Mouse (Mus musculus): ENCODE data around the gene Ccdc92.
A peak's percentile ranks its signal among the peaks of the same experiment; 100 is the strongest.

Ccdc92 gene

DNA sequence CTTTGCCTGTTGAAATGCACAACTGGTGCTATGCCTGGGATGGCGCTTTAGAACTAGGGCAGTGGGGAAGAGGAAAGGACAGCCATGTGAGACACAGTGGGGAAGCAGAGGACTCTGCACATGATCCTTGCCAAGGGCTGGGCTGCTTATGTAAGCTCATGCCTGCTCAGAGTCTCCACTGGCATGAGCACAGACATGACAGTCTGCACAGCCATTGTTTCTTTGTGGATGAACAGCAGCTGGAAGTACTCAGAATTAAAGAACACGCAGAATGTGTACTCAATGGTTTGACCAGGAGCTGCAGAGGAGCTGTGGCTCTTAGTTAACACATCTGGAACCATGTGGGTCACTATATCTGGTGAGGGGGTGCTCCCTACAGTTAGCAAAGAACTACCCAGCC, 9.1 kb downstream of the Ccdc92 start:
- DNase-seq: no peak

DNA sequence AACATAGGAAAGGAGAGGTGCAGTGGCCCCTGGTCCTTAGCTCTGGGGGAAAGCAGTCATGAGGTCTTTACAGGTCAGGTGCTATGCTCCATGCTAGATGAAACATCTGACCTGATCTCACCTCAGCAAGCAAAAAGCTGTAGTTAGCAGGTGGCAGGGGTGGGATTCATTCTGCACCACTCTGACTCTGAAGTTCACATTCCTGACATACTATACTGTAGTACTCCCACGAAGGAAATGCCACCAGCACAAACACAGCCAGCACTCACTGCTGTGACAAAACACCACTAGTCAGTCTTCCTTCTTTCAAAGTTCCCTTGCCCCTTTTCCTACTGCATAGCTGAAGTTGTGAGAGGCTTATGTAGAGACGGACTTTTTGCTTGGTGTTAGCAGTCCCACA, 9.9 kb downstream of the Ccdc92 start:
- no peak for DNase-seq

DNA sequence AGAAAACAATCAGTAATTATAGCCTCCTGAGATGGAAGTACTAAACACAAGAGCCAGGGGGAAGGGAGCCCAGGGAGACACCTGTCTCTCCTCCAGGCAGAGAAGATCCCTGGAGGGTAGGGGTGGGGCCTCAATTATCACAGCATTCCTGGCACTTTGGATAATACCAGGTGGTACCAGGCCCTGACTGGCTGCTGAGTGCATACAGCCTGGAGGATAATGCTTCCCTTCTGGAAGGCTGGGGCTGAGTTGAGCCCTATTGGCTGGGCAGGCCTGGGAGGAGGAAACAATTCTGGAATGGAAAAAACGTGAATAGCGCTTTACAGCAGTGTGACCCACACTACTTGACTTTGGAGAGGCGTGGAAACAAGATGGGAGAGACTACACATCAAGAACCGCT, 10.7 kb downstream of the Ccdc92 start:
- DNase-seq: no peak

DNA sequence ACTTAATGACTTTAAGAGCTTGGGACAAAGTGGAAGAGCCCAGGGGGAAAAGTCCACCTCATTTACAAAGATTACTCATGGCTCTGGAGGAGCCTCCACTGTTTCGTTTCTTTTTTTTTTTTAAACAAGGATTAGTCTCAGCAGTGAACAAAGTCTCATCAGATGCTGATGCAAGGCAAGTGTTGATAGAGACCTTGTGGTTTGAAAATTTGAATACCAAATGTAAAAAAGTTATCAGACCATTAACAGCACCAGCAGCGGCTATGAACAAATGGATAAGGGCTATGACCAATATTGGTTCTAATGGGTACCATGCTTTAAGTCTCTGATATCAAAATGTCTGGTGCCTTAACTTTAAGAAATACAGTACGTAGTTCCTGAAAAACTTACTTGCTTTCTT, 13.2 kb downstream of the Ccdc92 start:
- DNase-seq: no peak

DNA sequence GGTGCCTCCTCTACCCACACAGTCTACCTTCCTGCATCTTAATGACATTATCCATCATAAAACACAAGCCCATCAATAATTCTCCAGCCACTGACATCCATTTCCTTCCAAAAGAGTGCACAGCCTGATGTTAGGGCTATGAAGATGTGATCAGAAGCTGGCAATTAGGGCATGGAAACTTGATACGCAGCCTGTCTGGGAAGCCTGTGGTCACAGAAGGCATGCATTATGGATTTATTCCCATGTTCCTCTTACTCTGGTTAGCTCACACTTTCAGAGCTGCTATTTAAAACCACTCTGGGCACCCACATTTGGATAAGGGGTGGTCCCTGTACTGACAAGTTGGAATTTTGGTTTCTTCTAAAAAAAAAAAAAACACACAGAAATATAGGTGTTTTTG, 15.2 kb downstream of the Ccdc92 start:
- DNase-seq: peak; percentile 19

DNA sequence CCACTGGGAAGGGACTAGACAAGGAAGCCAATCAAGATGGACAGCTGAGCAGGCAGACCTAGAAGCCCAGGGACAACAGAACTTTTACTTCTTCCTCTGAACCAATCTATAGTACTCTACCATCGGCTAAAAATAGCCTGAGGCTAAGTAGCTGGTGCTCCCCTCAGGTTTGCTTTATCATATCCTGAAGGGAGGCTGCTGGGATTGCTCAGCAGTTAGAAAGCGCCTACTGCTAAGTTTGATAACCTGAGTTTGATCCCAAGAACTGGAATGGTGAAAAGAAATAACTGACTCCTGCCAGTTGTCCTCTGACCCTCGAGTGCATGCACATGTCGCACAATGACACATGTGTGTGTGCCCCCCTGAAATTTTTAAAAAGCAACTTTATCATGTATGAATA, 17.3 kb downstream of the Ccdc92 start:
- DNase-seq: no peak

DNA sequence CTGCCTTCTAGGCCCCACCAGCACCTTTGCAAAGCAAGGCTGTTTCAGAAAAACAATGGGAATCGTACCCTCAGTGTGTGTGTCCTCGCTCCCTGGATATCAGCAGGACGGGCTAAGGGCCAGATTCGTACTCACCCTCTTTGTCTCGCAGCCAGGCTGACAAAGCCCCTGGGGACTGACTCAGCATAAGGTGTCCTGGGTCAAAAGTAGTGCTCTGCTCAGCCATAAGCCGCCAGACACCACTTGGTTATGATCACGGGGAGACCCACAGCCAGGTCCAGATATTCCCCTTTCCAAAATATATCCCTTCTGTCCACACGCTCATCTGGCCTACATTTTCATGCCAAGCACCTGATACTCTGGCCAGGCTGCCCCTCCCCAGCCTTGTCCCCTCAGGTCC, 18.8 kb downstream of the Ccdc92 start:
- no peak for DNase-seq

DNA sequence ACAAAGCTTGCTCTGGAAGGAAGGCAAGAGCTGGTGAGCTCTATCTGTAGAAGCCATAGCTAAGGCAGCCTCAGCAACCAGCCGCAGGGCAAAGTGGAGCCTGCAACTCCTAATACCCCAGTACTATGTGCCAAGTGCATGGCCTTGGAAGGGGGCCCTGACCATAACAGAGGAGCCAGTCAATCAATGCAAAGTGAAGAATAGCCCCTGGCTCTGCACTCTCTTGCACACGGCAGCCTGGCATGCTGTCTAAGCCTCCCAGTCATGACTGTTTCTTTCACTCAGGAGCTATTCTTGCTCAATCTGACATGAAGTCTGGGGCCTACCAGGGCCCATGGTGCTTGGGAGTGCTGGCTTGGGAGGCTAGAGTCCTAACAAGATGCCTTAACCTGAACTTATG, 21.6 kb downstream of the Ccdc92 start:
- DNase-seq: no peak

DNA sequence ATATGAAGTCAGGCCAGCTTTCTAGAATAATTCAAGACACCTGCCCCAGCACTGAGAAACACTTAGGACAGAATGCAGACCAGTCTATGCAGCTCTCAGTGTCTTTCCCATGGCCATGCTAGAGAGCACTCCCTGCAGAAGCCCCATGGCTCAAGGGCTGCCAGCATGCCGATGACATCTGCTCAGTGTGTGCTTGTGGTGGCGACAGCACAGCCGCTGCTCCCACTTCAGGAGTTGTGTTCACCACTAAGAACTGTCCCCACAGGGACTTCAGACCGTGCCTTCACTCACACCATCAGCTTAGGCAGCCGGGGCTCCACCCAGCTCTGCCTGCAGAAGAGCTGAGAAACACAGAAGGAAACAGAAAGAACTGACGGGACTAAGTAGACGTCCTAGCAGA, 22.0 kb downstream of the Ccdc92 start:
- no peak for DNase-seq

DNA sequence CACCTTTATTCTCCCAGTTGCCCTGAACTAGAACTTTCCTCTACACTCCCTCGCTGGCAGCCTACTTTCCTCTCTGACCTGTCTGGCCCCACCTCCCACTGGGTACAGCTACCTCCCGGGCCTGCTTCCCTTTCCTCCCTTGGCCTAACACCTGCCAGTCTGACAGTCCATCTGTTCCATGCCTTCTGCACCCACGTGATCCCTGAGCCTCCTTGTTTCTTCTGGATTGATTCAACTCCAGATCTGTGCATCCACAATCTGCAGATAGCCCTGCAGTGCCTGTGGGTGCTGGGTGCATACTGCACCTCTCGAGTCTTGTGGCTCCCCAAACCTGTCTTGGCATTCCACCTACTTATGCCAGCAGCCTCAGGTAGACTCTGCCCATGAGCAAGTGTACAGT, 25.6 kb downstream of the Ccdc92 start:
- no peak for DNase-seq

DNA sequence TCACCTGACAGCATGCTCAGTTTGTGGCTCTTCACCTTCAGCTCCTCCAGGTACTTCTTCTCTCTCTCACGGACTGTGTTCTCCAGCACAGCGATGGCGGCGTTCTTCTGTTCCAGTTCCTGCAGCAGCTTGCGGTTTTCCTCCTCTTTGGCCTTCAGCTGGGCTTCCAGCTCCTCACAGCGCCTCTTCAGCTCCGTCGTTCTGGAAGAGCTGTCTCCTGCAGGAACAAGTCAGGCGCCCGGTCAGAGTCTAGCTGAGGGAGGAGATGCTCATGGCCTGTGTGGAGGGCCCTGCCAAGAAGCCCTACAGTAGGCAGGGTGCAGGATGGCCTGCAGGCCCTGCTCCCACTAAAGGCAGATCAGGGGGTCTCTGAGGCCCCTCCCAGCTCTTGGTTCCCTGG, 26.1 kb downstream of the Ccdc92 start:
- no peak for DNase-seq

DNA sequence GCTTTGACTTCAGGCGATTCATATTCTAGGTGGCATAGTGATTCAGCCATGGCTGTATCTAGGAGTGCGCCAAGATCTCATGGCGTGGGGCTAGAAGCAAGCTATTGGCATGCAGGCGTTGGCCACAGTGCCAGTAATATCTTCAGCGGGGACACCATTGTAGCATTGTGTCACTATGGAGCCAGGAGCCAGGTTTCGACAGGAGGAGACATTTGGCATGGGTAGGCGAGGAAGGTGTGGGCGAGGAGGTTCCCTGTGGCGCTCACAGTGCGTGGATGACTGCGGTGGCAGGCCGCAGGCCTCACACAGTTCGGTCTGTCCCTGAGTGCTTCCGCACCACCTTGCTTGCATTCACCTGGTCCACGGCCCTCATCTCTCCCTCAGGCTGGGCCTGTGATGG, 27.0 kb downstream of the Ccdc92 start:
- DNase-seq: no peak

DNA sequence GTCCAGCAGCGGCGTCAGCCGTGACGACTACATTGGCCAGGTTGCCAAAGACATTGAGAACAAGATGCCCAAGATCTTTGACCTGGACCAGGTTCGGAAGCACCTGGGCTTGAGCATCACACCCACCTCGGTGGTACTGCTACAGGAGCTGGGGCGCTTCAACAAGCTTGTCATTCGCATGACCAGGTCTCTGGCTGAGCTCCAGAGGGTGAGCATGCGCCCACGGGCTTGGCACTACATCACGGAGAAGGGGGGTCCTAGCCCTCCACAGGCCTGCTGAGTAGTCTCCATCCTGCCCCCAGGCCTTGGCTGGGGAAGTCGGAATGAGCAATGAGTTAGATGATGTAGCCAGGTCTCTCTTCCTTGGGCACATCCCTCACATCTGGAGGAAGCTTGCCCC, 31.9 kb downstream of the Ccdc92 start:
- no peak for DNase-seq

DNA sequence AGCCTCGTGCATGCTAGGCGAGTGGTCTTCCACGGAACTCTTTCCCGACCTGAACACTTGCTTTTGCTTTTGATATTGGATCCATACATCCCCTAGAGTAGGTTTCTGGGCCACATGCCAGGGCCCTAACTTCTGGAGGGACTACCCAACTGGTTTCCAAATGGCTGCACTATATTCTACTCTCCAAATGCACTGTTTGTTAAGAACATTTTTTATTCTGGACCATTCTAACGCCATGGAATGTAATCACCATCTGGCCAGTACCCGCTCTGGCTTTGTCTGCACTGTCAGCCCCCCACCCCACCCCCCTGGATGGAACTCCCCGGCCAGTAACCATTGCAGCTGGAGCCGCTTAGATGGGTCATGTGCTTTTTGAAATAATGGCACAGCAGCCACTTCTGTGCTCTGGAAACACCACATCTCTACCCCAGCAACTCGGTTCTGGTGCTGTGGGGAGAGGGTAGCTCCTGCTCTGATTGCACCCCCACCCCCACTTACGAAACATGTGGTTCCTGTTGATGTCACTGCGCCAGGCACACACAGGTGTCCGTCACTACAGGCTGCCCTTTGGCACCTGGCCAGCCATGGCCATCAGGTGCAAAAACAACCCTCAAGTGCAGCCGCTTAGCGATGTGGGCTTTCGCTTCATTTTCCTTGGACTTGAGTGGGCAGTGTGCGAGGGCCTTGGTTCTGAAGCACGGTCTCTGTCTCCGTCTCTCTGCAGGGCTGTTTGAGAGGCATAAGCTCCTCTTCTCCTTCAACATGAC, 39.9 kb downstream of the Ccdc92 start:
- no peak for DNase-seq

DNA sequence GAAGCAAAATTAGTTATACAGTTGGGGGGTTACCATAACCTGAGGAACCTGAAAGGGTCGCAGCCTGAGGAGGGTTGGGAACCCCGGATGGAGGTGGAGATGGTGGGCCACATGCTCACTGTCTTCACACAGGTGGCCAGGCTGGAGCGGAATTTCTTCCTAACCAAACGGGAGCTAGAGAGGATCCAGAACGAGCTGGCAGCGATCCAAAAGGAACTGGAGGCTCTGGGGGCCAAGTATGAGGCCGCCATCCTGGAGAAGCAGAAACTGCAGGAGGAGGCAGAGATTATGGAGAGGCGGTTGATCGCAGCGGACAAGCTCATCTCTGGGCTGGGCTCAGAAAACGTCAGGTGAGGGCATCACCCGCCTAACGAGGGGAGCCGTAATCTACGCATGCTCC, 45.2 kb downstream of the Ccdc92 start:
- DNase-seq: no peak

DNA sequence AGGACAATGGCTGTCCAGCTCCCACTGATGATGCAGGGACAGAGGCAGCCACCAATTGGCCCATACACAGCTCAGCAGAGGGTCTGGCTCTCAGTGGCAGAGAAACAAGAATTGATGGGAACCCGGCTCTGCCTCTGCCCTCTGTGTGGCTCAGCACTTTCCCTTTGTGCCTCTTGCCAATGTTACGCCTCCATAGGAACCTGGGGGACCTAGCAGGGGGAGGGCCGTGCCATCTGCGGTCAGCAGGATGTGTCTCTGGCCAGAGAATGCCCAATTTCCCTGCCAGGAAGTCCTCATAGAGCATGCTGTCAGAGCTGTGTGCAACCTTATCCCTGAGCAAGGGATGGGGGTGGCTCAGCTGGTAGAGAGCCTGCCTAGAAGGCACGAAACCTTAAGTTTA, 47.4 kb downstream of the Ccdc92 start:
- no peak for DNase-seq

DNA sequence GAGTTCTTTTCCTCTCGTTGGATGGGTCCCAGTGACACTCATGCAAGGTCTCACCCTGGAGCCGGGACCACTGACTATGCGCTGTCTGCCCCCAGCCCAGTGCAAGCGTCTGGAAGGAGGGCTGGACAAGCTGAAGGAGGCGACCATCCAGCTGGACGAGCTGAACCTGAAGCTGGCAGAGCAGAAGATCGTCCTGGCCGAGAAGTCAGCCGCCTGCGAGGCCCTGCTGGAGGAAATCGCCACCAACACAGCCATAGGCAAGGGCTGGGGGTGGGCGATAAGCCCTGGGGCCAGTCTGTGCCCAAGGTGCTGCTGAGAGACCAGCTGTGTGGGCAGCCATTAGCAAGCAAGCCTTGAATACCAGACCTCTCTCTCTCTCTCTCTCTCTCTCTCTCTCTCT, 49.8 kb downstream of the Ccdc92 start:
- DNase-seq: no peak

DNA sequence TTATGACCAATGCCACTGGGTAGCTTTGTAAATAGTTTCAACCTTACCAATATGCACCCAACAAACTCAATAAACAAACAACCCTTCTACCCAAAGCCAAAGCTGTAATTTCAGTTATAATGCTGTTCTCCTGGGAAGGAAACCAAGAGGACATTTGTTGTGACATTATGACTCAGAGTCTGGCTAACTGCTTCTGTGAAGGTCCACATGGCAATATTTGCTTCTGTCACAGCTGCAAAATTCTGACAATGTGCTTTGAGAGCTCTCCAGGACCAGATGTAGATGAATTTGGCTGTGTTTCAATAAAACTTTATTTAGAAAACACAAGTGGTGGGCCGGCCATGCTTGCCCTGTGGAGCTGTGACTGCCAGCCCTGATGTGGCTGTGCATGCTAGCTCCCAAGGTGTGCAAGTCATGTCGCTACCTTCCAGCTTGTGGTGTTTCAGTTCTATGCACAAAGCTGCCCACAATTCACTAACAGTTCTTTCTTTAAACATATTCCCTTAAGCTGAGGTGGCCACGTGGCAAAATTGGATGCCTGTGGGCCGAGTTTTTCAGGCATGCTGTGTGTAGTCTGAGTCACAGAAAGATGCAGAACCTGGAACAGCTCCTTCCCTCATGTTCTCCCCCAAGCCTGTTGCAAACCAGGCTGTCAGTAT, 52.4 kb downstream of the Ccdc92 start:
- DNase-seq: no peak

DNA sequence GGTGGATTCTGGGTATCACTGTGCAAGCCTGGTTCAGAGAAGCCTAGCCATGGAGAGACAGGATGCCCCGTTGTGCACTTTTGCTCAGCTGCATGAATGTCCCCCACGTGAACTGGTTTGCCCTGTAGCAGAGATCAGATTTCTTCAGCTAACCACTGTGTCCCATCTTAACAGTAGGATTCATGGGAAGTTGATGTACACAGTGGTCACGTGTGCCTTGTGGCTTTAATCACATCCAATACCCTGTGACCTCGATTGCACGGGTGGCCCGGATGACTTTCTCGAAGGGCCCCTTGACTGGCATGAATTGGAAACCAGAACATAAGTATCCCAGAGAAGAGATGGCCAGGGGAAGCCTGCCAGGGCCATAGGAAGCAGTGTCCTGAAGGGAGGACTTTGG, 70.1 kb downstream of the Ccdc92 start:
- no peak for DNase-seq

DNA sequence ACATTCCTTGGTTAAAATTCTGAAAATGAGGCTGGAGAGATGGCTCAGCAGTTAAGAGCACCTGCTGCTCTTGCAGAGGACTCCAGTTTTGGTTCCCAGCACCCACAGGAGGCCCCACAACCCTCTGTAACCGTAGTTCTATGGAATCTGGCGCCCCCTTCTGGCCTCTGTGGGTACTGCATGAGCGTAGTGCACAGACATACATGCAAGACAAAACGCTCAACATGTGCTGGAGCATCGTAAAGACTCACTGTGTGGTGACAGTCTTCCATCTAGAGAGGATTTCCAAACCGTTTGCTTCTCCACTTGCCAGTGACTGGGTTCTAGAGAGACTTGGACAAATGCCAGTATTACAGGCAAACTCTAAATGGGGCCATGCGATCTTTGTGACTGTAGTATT, 76.6 kb downstream of the Ccdc92 start:
- DNase-seq: no peak

All from retina, postnatal 1 day (tissue).